Mouse (Mus musculus): Measurements from ENCODE around the gene Reep6.

The Reep6 gene

GRCm38 (mm10) chr10:80356737-80357136 lies 27.0 kb downstream of the Reep6 start:
- no peak for DNase-seq

GRCm38 (mm10) chr10:80357336-80357735 lies 27.6 kb downstream of the Reep6 start:
- no peak for DNase-seq

DNA sequence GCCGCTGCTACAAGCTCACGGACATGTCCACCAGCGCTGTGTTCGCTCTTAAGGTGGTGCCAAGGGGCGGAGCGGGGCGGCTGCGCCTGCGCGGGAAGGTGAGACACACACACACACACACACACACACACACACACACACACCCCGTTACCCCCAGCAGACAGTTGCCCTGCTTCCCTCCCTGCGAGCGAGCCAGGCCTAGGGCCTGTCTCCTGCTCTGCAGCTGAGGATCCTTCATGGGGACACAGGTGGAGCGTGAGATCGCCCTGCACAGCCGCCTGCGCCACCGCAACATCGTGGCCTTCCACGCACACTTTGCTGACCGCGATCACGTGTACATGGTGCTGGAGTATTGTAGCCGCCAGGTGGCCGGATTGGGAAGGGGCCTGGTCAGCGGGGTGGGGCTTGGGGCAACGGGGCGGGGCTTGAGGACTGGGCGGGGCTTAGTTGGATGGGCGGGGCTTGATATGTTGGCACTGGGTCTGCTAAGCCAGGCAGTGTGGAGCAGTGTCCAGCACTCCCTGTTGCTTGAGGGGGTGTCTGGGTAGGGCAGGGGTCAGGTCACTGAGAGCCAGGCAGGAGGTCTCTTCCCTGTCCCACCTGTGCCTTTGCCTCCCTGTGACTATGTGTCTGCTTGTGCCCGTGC lies 28.4 kb downstream of the Reep6 start:
- DNase-seq = peak; percentile 26

GRCm38 (mm10) chr10:80363734-80364133 lies 34.0 kb downstream of the Reep6 start:
- DNase-seq = no peak

DNA sequence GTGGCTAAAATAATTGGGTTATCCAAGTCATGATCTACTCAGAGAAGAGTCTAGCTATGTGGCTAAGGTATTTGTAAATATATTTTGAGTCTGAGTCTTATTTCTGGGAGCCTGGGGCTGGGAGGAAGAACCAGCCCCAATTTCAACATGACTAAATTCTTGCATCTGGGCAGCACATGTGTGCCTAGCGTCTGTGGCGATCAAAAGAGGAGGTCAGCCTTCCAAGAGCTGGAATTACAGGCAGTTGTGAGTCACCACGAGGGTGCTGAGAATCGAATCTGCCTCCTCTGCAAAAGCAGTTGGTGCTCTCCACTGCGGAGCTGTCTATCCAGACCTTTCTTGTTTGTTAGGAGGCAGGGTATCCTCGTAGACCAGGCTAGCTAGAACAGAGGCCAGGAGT lies 36.0 kb downstream of the Reep6 start:
- no peak for DNase-seq

- no peak for DNase-seq
Measured at GRCm38 (mm10) chr10:80367954-80368353, 38.2 kb downstream of the Reep6 start.

DNA sequence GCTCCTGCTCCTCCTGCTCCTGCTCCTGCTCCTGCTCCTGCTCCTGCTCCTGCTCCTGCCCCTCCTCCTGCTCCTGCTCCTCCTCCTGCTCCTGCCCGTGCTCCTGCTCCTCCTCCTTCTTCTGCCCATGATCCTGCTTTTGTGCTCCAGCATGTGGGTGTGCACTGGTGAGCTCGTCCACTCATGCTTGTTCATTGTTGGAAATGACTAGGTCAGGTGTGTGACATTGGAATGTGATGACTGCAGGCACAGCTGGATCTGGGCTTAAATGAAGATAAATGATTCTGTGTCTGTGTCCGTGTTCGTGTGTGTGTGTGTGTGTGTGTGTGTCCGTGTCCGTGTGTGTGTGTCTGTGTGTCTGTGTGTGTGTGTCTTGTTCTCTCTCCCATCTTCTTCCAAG lies 38.6 kb downstream of the Reep6 start:
- no peak for DNase-seq

GRCm38 (mm10) chr10:80369995-80370747 lies 40.4 kb downstream of the Reep6 start:
- DNase-seq = no peak

DNA sequence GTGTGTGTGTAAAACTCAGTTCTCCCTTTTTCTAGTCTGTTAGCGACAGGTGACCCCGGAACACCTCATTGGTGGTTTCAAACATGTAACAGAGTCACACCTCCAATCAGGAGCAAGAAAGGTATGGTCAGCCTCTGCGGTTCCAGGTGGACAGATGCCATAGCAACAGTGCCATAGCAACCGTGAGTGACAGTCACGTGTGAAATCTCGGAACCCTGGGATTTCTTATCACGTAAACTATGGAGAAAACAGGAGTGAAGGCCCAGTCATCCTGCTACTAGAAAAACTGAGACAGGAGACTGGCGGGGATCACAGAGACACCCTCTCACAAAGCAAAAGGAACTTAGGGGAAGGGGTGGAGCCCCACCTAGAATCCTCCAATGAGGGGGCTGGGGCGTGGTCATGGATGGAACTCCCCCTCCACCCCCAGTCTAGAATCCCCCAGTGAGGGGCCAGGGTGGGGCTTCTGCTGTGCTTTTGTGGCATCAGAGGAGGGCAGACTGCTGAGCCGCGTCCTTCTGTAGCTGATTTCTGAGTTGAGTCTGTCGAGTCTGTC lies 41.7 kb downstream of the Reep6 start:
- peak; percentile 50 for DNase-seq

- DNase-seq = no peak
Measured at GRCm38 (mm10) chr10:80371983-80372382, 42.2 kb downstream of the Reep6 start.

- no peak for DNase-seq
Measured at GRCm38 (mm10) chr10:80372706-80373105, 43.0 kb downstream of the Reep6 start.

- peak; percentile 77 for DNase-seq
Measured at GRCm38 (mm10) chr10:80374063-80374462, 44.3 kb downstream of the Reep6 start.

DNA sequence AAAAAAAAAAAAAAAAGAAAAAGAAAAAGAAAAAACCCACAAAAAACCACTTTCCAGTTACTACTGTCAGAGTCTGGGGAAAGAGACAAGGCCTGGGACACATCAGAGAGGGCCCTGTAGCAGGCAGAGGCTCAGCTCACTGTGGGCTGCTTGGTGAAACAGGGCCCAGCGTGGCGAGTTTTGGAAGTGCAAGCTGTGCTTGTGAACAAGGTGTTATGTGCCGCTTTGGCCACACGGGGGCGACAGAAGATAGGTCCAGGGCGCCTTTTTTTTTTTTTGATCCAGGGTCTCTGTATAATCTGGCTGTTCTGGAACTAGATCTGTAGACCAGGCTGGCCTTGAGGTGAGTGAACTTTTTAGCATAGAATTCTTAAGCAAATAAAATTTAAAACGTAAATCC lies 46.4 kb downstream of the Reep6 start:
- DNase-seq = peak; percentile 94

GRCm38 (mm10) chr10:80377716-80378115 lies 48.0 kb downstream of the Reep6 start:
- peak; percentile 52 for DNase-seq

GRCm38 (mm10) chr10:80382641-80383365 lies 53.0 kb downstream of the Reep6 start:
- no peak for DNase-seq

GRCm38 (mm10) chr10:80383431-80383830 lies 53.7 kb downstream of the Reep6 start:
- no peak for DNase-seq

DNA sequence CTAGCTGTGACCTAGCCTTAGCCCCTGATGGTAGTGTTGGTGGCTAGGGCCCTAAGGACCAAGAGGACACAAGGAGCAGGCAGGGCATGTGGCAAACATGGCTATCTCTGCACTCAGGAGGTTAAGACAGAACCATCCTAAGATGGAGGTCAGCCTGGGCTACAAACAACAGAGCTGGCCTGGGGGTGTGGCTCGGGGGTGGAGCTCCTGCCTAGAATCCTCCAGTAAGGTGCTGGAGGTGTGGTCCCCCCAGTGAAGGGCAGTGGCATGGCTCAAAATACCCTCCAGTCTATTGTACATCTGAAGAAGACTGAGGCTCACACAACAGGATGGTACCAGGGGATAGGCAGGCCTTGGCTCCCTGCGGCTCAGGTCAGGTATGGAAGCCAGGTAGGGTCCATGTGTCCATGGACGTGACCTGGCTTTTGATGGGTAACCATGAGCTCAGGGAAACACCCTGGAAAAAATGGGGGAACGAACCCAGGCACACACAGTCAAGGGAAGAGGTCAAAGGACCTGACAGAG lies 54.4 kb downstream of the Reep6 start:
- DNase-seq = peak; percentile 65

- DNase-seq = peak; percentile 66
Measured at GRCm38 (mm10) chr10:80384709-80385108, 55.0 kb downstream of the Reep6 start.

- no peak for DNase-seq
Measured at GRCm38 (mm10) chr10:80385310-80385709, 55.6 kb downstream of the Reep6 start.
